Mouse (Mus musculus) liver, adult 2 months (tissue): ENCODE results near the gene Ankmy2.
A peak's percentile ranks its signal among the peaks of the same experiment; 100 is the strongest.

ENCODE experiments used
- CTCF ChIP-seq: fragments of 200-500 bp; IDR thresholded peaks from 2 replicates; pipeline ENCODE4 v1.5.1; 2011; ENCODE audit warnings: low read depth, low read length, control low read depth
- POLR2A ChIP-seq: fragments of 200-500 bp; IDR thresholded peaks from 2 replicates; pipeline ENCODE4 v1.6.1; 2011; ENCODE audit warnings: low read length, control low read depth; ENCODE audit not compliant: insufficient read depth; ENCODE audit errors: extremely low read depth

DNA sequence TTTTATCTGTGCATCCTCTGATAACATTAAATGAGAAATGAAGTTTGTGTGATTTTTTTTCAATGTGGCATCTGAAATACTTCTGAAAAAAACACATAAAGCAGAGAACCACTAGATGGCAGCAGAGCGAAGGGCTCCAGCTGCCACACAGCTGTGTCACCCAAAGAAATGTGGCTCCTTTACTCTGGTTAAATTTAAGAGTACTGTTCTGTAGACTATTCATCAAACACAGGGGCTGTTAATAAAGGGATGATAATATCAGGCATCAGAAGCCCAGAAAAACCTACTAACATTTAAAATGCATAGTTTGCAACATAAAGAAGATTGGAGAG, 58.2 kb downstream of the Ankmy2 start:
- TF ChIP-seq CTCF = peak; percentile 84
- no peak for TF ChIP-seq POLR2A
